Mouse (Mus musculus): Measurements from ENCODE around the gene BC053393.

GRCm38 (mm10) chr11:46536978-46537377, 34.4 kb upstream of the BC053393 start:
- no peak for TF ChIP-seq CTCF (IDR thresholded peaks at IDR 0.05; ENCODE audit: control insufficient read depth, insufficient read depth, low read length)
- TF ChIP-seq POLR2A (IDR thresholded peaks at IDR 0.05; ENCODE audit: borderline replicate concordance, control insufficient read depth, low read depth, low read length): no peak

Measured in bone marrow, adult 2 months (tissue).